Mouse (Mus musculus): ENCODE results near the gene Myoz2. TPM values are rescaled to one million over a fixed set of nuclear protein-coding genes. Genes with fewer than 3 reads are reported as not detected.

The Myoz2 gene
- total and polyA plus RNA-seq, 2 experiments = 0.37 TPM; not detected in 1

GRCm38 (mm10) chr3:123073351-123073750 lies 38.5 kb upstream of the Myoz2 start:
- Histone ChIP-seq H3K4me3 (ENCODE audit: insufficient read depth, low read depth, low read length) (no peak overlapping the region), H3K36me3 (ENCODE audit: control insufficient read depth, insufficient read depth, low read length) (no peaks in the 10 kb centered on the region), H3K79me2 (ENCODE audit: control insufficient read depth, insufficient read depth, low read length) (no peaks in the 10 kb centered on the region), H3K27ac (replicated peaks; ENCODE audit: insufficient read depth, low read depth, low read length) (no peak overlapping the region), H3K27me3 (ENCODE audit: control insufficient read depth, insufficient read depth, low read length) (no peaks in the 10 kb centered on the region), H3K9ac (ENCODE audit: low read depth, low read length) (no peak overlapping the region), H3K4me1 (ENCODE audit: control insufficient read depth, insufficient read depth, low read length) (no peaks in the 10 kb centered on the region)
- DNase-seq (ENCODE audit: extremely low read depth, low read depth, low spot score) = no peak
- TF ChIP-seq POLR2A (IDR thresholded peaks at IDR 0.05; ENCODE audit: extremely low read depth, insufficient read depth, low read length) (no peak), CTCF (IDR thresholded peaks at IDR 0.05; ENCODE audit: low read depth, low read length) (no peak)

GRCm38 (mm10) chr3:123072472-123072871 lies 37.7 kb upstream of the Myoz2 start:
- Histone ChIP-seq H3K27ac (replicated peaks; ENCODE audit: insufficient read depth, low read depth, low read length) (no peak overlapping the region), H3K36me3 (ENCODE audit: control insufficient read depth, insufficient read depth, low read length) (no peaks in the 10 kb centered on the region), H3K9ac (ENCODE audit: low read depth, low read length) (no peak overlapping the region), H3K4me1 (ENCODE audit: control insufficient read depth, insufficient read depth, low read length) (no peaks in the 10 kb centered on the region), H3K79me2 (ENCODE audit: control insufficient read depth, insufficient read depth, low read length) (no peaks in the 10 kb centered on the region), H3K27me3 (ENCODE audit: control insufficient read depth, insufficient read depth, low read length) (no peaks in the 10 kb centered on the region), H3K4me3 (ENCODE audit: insufficient read depth, low read depth, low read length) (no peak overlapping the region)
- no peak for DNase-seq (ENCODE audit: extremely low read depth, low read depth, low spot score)
- WGBS = 60% methylated on average over 1 of the region's 1 CpGs
- no peak for TF ChIP-seq POLR2A (IDR thresholded peaks at IDR 0.05; ENCODE audit: extremely low read depth, insufficient read depth, low read length)
- TF ChIP-seq CTCF (IDR thresholded peaks at IDR 0.05; ENCODE audit: low read depth, low read length) = no peak

GRCm38 (mm10) chr3:123070996-123071395 lies 36.2 kb upstream of the Myoz2 start:
- no peaks in the 10 kb centered on the region for H3K4me1 ChIP-seq (ENCODE audit: control insufficient read depth, insufficient read depth, low read length)
- no peaks in the 10 kb centered on the region for H3K36me3 ChIP-seq (ENCODE audit: control insufficient read depth, insufficient read depth, low read length)
- H3K79me2 ChIP-seq (ENCODE audit: control insufficient read depth, insufficient read depth, low read length) = no peaks in the 10 kb centered on the region
- H3K4me3 ChIP-seq (ENCODE audit: insufficient read depth, low read depth, low read length) = no peak overlapping the region
- TF ChIP-seq POLR2A (IDR thresholded peaks at IDR 0.05; ENCODE audit: extremely low read depth, insufficient read depth, low read length) (no peak), CTCF (IDR thresholded peaks at IDR 0.05; ENCODE audit: low read depth, low read length) (no peak)
- H3K9ac ChIP-seq (ENCODE audit: low read depth, low read length) = no peak overlapping the region
- H3K27ac ChIP-seq (replicated peaks; ENCODE audit: insufficient read depth, low read depth, low read length) = no peak overlapping the region
- H3K27me3 ChIP-seq (ENCODE audit: control insufficient read depth, insufficient read depth, low read length) = no peaks in the 10 kb centered on the region
- WGBS = 98% methylated on average over 1 of the region's 1 CpGs
- no peak for DNase-seq (ENCODE audit: extremely low read depth, low read depth, low spot score)

GRCm38 (mm10) chr3:123066836-123067235 lies 32.0 kb upstream of the Myoz2 start:
- TF ChIP-seq CTCF (IDR thresholded peaks at IDR 0.05; ENCODE audit: low read depth, low read length) = no peak
- no peak for TF ChIP-seq POLR2A (IDR thresholded peaks at IDR 0.05; ENCODE audit: extremely low read depth, insufficient read depth, low read length)
- Histone ChIP-seq H3K4me3 (ENCODE audit: insufficient read depth, low read depth, low read length) (no peak overlapping the region), H3K4me1 (ENCODE audit: control insufficient read depth, insufficient read depth, low read length) (no peaks in the 10 kb centered on the region), H3K27me3 (ENCODE audit: control insufficient read depth, insufficient read depth, low read length) (no peaks in the 10 kb centered on the region), H3K79me2 (ENCODE audit: control insufficient read depth, insufficient read depth, low read length) (no peaks in the 10 kb centered on the region), H3K27ac (replicated peaks; ENCODE audit: insufficient read depth, low read depth, low read length) (no peak overlapping the region), H3K9ac (ENCODE audit: low read depth, low read length) (no peak overlapping the region), H3K36me3 (ENCODE audit: control insufficient read depth, insufficient read depth, low read length) (no peaks in the 10 kb centered on the region)
- DNase-seq (ENCODE audit: extremely low read depth, low read depth, low spot score) = no peak
- whole genome bisulfite sequencing = 81% methylated on average over 7 of the region's 7 CpGs

- 70% methylated on average over 5 of the region's 5 CpGs for WGBS
- Histone ChIP-seq H3K4me1 (ENCODE audit: control insufficient read depth, insufficient read depth, low read length) (no peaks in the 10 kb centered on the region), H3K27me3 (ENCODE audit: control insufficient read depth, insufficient read depth, low read length) (no peaks in the 10 kb centered on the region), H3K9ac (ENCODE audit: low read depth, low read length) (no peak overlapping the region), H3K4me3 (ENCODE audit: insufficient read depth, low read depth, low read length) (no peak overlapping the region), H3K36me3 (ENCODE audit: control insufficient read depth, insufficient read depth, low read length) (no peaks in the 10 kb centered on the region), H3K27ac (replicated peaks; ENCODE audit: insufficient read depth, low read depth, low read length) (no peak overlapping the region), H3K79me2 (ENCODE audit: control insufficient read depth, insufficient read depth, low read length) (no peaks in the 10 kb centered on the region)
- no peak for DNase-seq (ENCODE audit: extremely low read depth, low read depth, low spot score)
- TF ChIP-seq CTCF (IDR thresholded peaks at IDR 0.05; ENCODE audit: low read depth, low read length) (no peak), POLR2A (IDR thresholded peaks at IDR 0.05; ENCODE audit: extremely low read depth, insufficient read depth, low read length) (no peak)
Measured at GRCm38 (mm10) chr3:123065466-123065865, 30.7 kb upstream of the Myoz2 start.

- Histone ChIP-seq H3K4me3 (ENCODE audit: insufficient read depth, low read depth, low read length) (no peak overlapping the region), H3K9ac (ENCODE audit: low read depth, low read length) (no peak overlapping the region), H3K27me3 (ENCODE audit: control insufficient read depth, insufficient read depth, low read length) (no peaks in the 10 kb centered on the region), H3K27ac (replicated peaks; ENCODE audit: insufficient read depth, low read depth, low read length) (no peak overlapping the region), H3K4me1 (ENCODE audit: control insufficient read depth, insufficient read depth, low read length) (no peaks in the 10 kb centered on the region), H3K36me3 (ENCODE audit: control insufficient read depth, insufficient read depth, low read length) (no peaks in the 10 kb centered on the region), H3K79me2 (ENCODE audit: control insufficient read depth, insufficient read depth, low read length) (no peaks in the 10 kb centered on the region)
- TF ChIP-seq POLR2A (IDR thresholded peaks at IDR 0.05; ENCODE audit: extremely low read depth, insufficient read depth, low read length) (no peak), CTCF (IDR thresholded peaks at IDR 0.05; ENCODE audit: low read depth, low read length) (no peak)
- WGBS = 42% methylated on average over 5 of the region's 5 CpGs
- no peak for DNase-seq (ENCODE audit: extremely low read depth, low read depth, low spot score)
Measured at GRCm38 (mm10) chr3:123064186-123064585, 29.4 kb upstream of the Myoz2 start.

All from liver, adult 2 months (tissue).